Mouse (Mus musculus) lung, postnatal 4 days (tissue): ENCODE measurements at regions not wholly inside any gene's neighbourhood (a gene's known extent, or its start where the extent isn't known, plus 50 kb on each side); places are given as distances from the start of the nearest gene placed in this dataset.
"Not testable (repeated sequence)": the region's sequence is repeated elsewhere in the genome, so short reads cannot be mapped to it uniquely, and the experiment has no call there.

Experiments
- DNase-seq, 2 experiments: peaks; one replicate each; pipeline ENCODE4 v3.0.0; 2021

- peak; percentile 21 to 38 for DNase-seq
Observed at GRCm38 (mm10) chr15:92994191-92994671, 280.7 kb downstream of the Gxylt1 start.

- no peak for DNase-seq
Observed at GRCm38 (mm10) chr15:92993538-92994190, 281.3 kb downstream of the Gxylt1 start.

- no peak for DNase-seq
Observed at GRCm38 (mm10) chr15:92975774-92976173, 299.2 kb downstream of the Gxylt1 start.

- no peak for DNase-seq
Observed at GRCm38 (mm10) chr15:92974931-92975330, 300.0 kb downstream of the Gxylt1 start.

GRCm38 (mm10) chr15:92973651-92974229, 301.2 kb downstream of the Gxylt1 start:
- DNase-seq: no peak

GRCm38 (mm10) chr15:92965556-92965955, 309.4 kb downstream of the Gxylt1 start:
- DNase-seq: no peak

GRCm38 (mm10) chr15:92964901-92965300, 310.1 kb downstream of the Gxylt1 start:
- DNase-seq: no peak

- no peak for DNase-seq
Observed at GRCm38 (mm10) chr15:92964131-92964530, 310.8 kb downstream of the Gxylt1 start.

- DNase-seq: not testable (repeated sequence)
Observed at GRCm38 (mm10) chr15:92950912-92951311, 324.1 kb downstream of the Gxylt1 start.

GRCm38 (mm10) chr15:92946216-92946615, 328.8 kb downstream of the Gxylt1 start:
- no peak for DNase-seq

- DNase-seq: no peak
Observed at GRCm38 (mm10) chr15:92903821-92904220, 371.2 kb downstream of the Gxylt1 start.

- no peak for DNase-seq
Observed at GRCm38 (mm10) chr15:92897277-92897676, 377.7 kb downstream of the Gxylt1 start.

- DNase-seq: no peak
Observed at GRCm38 (mm10) chr15:92895836-92896235, 379.1 kb downstream of the Gxylt1 start.

- DNase-seq: no peak
Observed at GRCm38 (mm10) chr15:92876438-92876837, 398.5 kb downstream of the Gxylt1 start.

GRCm38 (mm10) chr15:92864106-92864505, 410.9 kb downstream of the Gxylt1 start:
- DNase-seq: no peak

GRCm38 (mm10) chr15:92850854-92851253, 424.1 kb downstream of the Gxylt1 start:
- DNase-seq: no peak

GRCm38 (mm10) chr15:92840035-92840434, 434.9 kb downstream of the Gxylt1 start:
- no peak for DNase-seq

- no peak for DNase-seq
Observed at GRCm38 (mm10) chr15:92839611-92840010, 435.4 kb downstream of the Gxylt1 start.

- no peak for DNase-seq
Observed at GRCm38 (mm10) chr15:92826136-92826535, 429.5 kb downstream of the Pdzrn4 start.
